In genomic region chr17:23994667-23995066, GRCm38 (mm10) we compare ENCODE assay signal across 42 mouse cellular contexts. TPM values are rescaled to one million over a fixed set of nuclear protein-coding genes. Genes with fewer than 3 reads are reported as not detected.
"Had no signal": no experiment of that assay in that cellular context is flagged by ENCODE, and none has a peak within 500 bp of the region (broad histone marks: within the 10 kb centered on the region; RNA-seq: fewer than 3 reads in every experiment).

No protein-coding gene starts in this region.

- H3K27ac ChIP-seq: heart, adult 2 months; heart, embryonic 13.5 days; heart, embryonic 15.5 days; hindbrain, embryonic 13.5 days; hindbrain, embryonic 15.5 days; kidney, embryonic 15.5 days; kidney, postnatal 0 days; limb, embryonic 13.5 days; limb, embryonic 15.5 days; liver, embryonic 12.5 days had no signal

- H3K36me3 ChIP-seq: heart, embryonic 13.5 days; heart, embryonic 15.5 days; hindbrain, embryonic 13.5 days; hindbrain, embryonic 15.5 days; kidney, embryonic 15.5 days; limb, embryonic 13.5 days; limb, embryonic 15.5 days; liver, embryonic 12.5 days had no signal

- H3K4me3 ChIP-seq: heart, adult 2 months; heart, embryonic 13.5 days; heart, embryonic 15.5 days; hindbrain, embryonic 13.5 days; kidney, embryonic 15.5 days; limb, embryonic 13.5 days; limb, embryonic 15.5 days; liver, embryonic 12.5 days had no signal

- DNase-seq: gastrocnemius, postnatal 14 days; gastrocnemius, postnatal 36 days; heart, adult 11 months; heart, adult 2 months; heart, postnatal 14 days; heart, postnatal 36 days; kidney, adult 11 months; kidney, adult 2 months; kidney, adult 9 months; kidney, postnatal 14 days; kidney, postnatal 36 days; layer of hippocampus, adult 9-11 months; layer of hippocampus, postnatal 36 days; left cerebral cortex, postnatal 4 days had no signal

- H3K9ac ChIP-seq: heart, embryonic 15.5 days; kidney, embryonic 15.5 days; limb, embryonic 15.5 days; liver, embryonic 12.5 days had no signal

- H3K27me3 ChIP-seq: hindbrain, embryonic 15.5 days; kidney, embryonic 15.5 days; limb, embryonic 15.5 days had no signal

- H3K4me2 ChIP-seq: heart, embryonic 11.5 days; heart, embryonic 15.5 days; limb, embryonic 15.5 days; liver, embryonic 12.5 days had no signal

- H3K9me3 ChIP-seq: heart, embryonic 13.5 days; heart, embryonic 15.5 days; hindbrain, embryonic 13.5 days; hindbrain, embryonic 15.5 days; kidney, embryonic 15.5 days; limb, embryonic 13.5 days; limb, embryonic 15.5 days; liver, embryonic 12.5 days had no signal

RNA-seq across cellular contexts. Expression of gene Prss22, which starts 3.2 kb away (rescaled TPM):
- total RNA-seq: gastrocnemius, adult 18-20 months; gastrocnemius, adult 8-10 months; gastrocnemius, postnatal 14 days; gastrocnemius, postnatal 36 days; heart, adult 2 months; heart, postnatal 14 days; heart, postnatal 36 days; hematopoietic stem cell, adult 5-6 weeks; layer of hippocampus, adult 18-20 months; layer of hippocampus, postnatal 14 days; layer of hippocampus, postnatal 36 days; left cerebral cortex, postnatal 4 days; liver, adult 2 months had no signal
- polyA plus RNA-seq: heart, adult 2 months; heart, embryonic 11.5 days; heart, postnatal 0 days; hindbrain, embryonic 13.5 days; hindbrain, embryonic 15.5 days; hindbrain, postnatal 0 days; intestine, embryonic 14.5 days; liver, adult 2 months; liver, embryonic 12.5 days had no signal

RNA-seq across cellular contexts. Expression of gene Prss30, which starts 14.3 kb away (rescaled TPM):
- total RNA-seq: gastrocnemius, adult 18-20 months; gastrocnemius, adult 8-10 months; gastrocnemius, postnatal 14 days; gastrocnemius, postnatal 36 days; heart, adult 2 months; heart, postnatal 14 days; heart, postnatal 36 days; hematopoietic stem cell, adult 5-6 weeks; hindbrain, postnatal 0 days; layer of hippocampus, adult 18-20 months; layer of hippocampus, postnatal 36 days had no signal
- polyA plus RNA-seq: heart, embryonic 11.5 days; heart, embryonic 13.5 days; heart, embryonic 15.5 days; heart, postnatal 0 days; hindbrain, embryonic 11.5 days; hindbrain, embryonic 13.5 days; hindbrain, embryonic 15.5 days; hindbrain, postnatal 0 days; limb, embryonic 11.5 days; limb, embryonic 13.5 days; limb, embryonic 15.5 days; liver, embryonic 12.5 days had no signal

RNA-seq across cellular contexts. Expression of gene Sbpl, which starts 39.6 kb away (rescaled TPM):
- total RNA-seq: gastrocnemius, adult 18-20 months; gastrocnemius, adult 8-10 months; gastrocnemius, postnatal 14 days; gastrocnemius, postnatal 36 days; heart, adult 2 months; heart, postnatal 14 days; heart, postnatal 36 days; hematopoietic stem cell, adult 5-6 weeks; hindbrain, postnatal 0 days; layer of hippocampus, adult 18-20 months; layer of hippocampus, adult 8-10 months; layer of hippocampus, postnatal 14 days; layer of hippocampus, postnatal 36 days; left cerebral cortex, adult 18-20 months; left cerebral cortex, postnatal 10 days; left cerebral cortex, postnatal 25 days; left cerebral cortex, postnatal 4 days; liver, adult 2 months had no signal
- polyA plus RNA-seq: gonadal fat pad, adult 2 months; heart, adult 2 months; heart, embryonic 11.5 days; heart, embryonic 13.5 days; heart, embryonic 15.5 days; heart, postnatal 0 days; hindbrain, embryonic 11.5 days; hindbrain, embryonic 13.5 days; hindbrain, embryonic 15.5 days; hindbrain, postnatal 0 days; intestine, embryonic 14.5 days; intestine, embryonic 16.5 days; kidney, adult 2 months; kidney, embryonic 15.5 days; kidney, postnatal 0 days; large intestine, adult 2 months; limb, embryonic 11.5 days; limb, embryonic 13.5 days; limb, embryonic 15.5 days; liver, adult 2 months; liver, embryonic 12.5 days had no signal

RNA-seq across cellular contexts. Expression of gene Prss27, which starts 43.3 kb away (rescaled TPM):
- total RNA-seq: gastrocnemius, adult 18-20 months; gastrocnemius, adult 8-10 months; gastrocnemius, postnatal 14 days; gastrocnemius, postnatal 36 days; heart, adult 2 months; heart, postnatal 14 days; heart, postnatal 36 days; hematopoietic stem cell, adult 5-6 weeks; hindbrain, postnatal 0 days; layer of hippocampus, adult 18-20 months; layer of hippocampus, adult 8-10 months; layer of hippocampus, postnatal 14 days; layer of hippocampus, postnatal 36 days; left cerebral cortex, adult 18-20 months; left cerebral cortex, postnatal 10 days; left cerebral cortex, postnatal 25 days; left cerebral cortex, postnatal 4 days; liver, adult 2 months had no signal
- polyA plus RNA-seq: heart, adult 2 months; heart, embryonic 15.5 days; heart, postnatal 0 days; hindbrain, postnatal 0 days; liver, adult 2 months; liver, embryonic 12.5 days had no signal

RNA-seq across cellular contexts. Expression of gene Sbp, which starts 53.2 kb away (rescaled TPM):
- total RNA-seq: gastrocnemius, adult 18-20 months; gastrocnemius, adult 8-10 months; gastrocnemius, postnatal 14 days; gastrocnemius, postnatal 36 days; heart, adult 2 months; heart, postnatal 14 days; heart, postnatal 36 days; hematopoietic stem cell, adult 5-6 weeks; hindbrain, postnatal 0 days; layer of hippocampus, adult 18-20 months; layer of hippocampus, adult 8-10 months; layer of hippocampus, postnatal 14 days; layer of hippocampus, postnatal 36 days; left cerebral cortex, adult 18-20 months; left cerebral cortex, postnatal 10 days; left cerebral cortex, postnatal 25 days; left cerebral cortex, postnatal 4 days; liver, adult 2 months had no signal
- polyA plus RNA-seq: gonadal fat pad, adult 2 months; heart, adult 2 months; heart, embryonic 11.5 days; heart, embryonic 13.5 days; heart, embryonic 15.5 days; heart, postnatal 0 days; hindbrain, embryonic 11.5 days; hindbrain, embryonic 13.5 days; hindbrain, embryonic 15.5 days; hindbrain, postnatal 0 days; intestine, embryonic 14.5 days; intestine, embryonic 16.5 days; kidney, adult 2 months; kidney, embryonic 15.5 days; kidney, postnatal 0 days; large intestine, adult 2 months; limb, embryonic 11.5 days; limb, embryonic 13.5 days; limb, embryonic 15.5 days; liver, adult 2 months; liver, embryonic 12.5 days had no signal
